Mouse (Mus musculus) induced T-regulatory cell, adult 2 months (primary cell): ENCODE data around the gene Nceh1.

Experiments used
- DNase-seq: peaks from one replicate; pipeline ENCODE4 v3.0.0-alpha.2; 2012; ENCODE audit warnings: low read depth

The Nceh1 gene

DNA sequence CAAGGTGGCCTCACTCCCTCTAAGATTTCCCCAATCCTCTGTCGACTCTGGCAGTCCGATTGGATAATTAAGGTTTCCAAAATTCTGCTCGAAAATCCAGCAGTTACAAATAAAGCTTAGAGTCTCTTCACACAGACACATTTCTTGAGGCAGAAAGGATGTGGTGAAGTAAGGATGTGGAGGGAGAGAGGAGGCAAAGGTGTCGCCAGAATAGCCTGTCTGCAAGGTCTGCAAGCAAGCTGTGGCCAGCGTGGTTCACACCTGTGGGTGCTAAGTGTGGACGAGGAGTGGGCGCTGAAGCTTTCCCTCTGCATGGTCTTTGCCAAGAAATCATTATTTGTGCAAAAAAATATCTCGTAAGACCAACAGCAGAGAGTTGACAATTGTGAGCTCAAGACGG lies 139.8 kb downstream of the Nceh1 start:
- peak; percentile 67 for DNase-seq

DNA sequence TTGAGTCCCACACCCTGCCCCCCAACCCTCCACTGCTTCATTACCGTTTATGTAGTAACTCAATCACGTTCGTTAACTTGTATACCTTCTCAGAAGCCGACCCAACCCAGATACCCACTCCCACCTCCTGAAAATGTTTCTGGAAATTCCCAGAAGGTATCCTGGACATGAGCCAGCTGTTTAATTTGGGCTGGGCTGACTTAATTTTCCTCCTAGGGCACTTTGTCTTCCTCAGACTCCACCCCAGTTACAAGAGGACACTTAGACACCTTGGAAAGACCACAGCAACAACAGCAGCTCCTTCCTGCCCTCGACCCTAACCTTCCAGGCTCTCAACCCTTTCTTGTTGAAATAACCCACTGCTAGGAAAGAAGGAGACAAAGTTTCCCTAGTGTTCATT lies 140.8 kb downstream of the Nceh1 start:
- no peak for DNase-seq

DNA sequence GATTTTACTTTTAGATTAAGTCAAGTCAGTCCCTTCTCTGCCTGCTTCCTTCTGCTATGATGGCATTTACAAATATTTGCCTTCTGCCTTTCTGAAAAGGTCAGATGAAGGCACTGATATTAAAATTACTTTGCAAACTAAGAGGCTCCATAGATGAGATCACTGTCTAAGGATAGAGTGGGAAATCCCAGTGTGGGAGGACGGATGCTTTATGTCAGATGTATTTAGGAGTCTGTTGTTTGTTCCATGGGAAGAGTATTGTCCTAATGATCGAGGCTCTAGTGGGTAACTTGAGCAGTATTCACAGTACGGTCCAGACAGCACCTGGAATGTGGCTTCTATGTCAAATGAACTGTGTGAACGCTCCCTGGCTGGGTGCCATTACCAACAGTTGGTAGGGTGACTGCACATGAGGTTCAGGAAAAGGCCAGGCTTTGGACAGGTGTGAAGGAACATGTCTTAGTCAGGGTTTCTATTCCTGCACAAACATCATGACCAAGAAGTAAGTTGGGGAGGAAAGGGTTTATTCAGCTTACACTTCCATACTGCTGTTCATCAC lies 143.9 kb downstream of the Nceh1 start:
- DNase-seq = no peak

DNA sequence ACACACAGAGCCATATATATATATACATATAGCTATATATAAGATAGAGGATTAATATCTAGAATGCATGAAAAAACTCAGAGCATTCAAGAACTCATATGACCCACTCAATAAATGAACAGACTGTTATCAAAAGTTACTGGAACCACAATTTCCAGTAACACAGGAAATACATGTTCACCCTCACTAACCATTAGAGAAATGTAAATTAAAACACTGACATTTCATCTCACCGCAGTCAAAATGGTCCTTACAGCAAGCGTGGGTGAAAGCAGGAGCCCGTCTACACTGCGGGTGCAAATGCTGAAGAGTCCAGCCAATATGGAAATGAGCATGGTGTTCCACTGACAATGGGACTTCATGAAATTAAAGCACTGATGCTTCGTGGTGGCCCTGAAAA lies 147.9 kb downstream of the Nceh1 start:
- DNase-seq = peak; percentile 54
